Mouse (Mus musculus): Measurements from ENCODE around the gene Hnf1b.
A peak's percentile ranks its signal among the peaks of the same experiment; 100 is the strongest.

Hnf1b gene

DNA sequence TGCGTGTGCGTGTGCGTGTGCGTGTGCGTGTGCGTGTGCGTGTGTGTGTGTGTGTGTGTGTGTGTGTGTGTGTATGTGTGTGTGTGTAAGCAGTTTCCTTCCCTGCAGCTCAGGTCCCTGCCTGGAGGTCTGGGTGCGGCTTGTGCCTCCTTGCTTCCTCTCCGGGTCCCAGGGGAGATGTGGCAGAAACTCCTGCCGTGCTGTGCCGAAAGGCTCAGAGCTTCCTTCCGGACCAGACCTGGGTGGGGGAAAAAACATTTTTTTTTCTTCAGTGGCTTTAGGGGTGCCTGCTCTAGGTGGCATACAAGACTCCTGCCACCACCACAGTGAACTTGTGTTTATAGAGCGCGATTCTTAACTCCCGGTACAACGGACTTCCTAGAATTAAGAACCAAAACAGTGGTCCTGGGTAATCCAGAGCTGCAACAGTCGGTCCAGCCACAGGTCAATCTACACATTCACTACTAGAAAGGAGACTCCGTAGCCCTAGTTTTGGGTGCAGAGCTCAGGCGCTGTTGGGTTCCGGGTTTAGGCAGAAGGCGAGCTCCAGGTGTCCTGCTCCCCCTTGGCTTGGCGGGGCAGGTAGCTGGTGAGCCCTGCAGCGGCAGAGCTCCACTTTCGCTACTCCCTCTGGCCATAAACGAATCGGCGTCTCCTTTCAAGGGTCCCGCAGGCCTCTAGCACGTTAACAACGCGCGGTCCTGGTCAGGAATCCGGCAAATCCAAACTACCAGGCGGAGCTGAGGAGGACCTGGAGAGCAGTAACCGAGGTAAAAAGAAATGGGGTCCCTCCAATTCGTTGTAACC lies at the start of gene Hnf1b:
TSS of gene Hnf1b (plus strand) at position 535 of the 807 bp plus-strand sequence.
- DNase-seq (ENCODE audit: low spot score in 2 of 2), result peak in 1 of 2 experiments; percentile 27

GRCm38 (mm10) chr11:83802166-83802565 lies 47.7 kb upstream of the Hnf1b start:
- DNase-seq (ENCODE audit: low spot score in 2 of 2), result peak in 1 of 2 experiments; percentile 43

GRCm38 (mm10) chr11:83802581-83802980 lies 47.3 kb upstream of the Hnf1b start:
- DNase-seq (ENCODE audit: low spot score in 2 of 2), result no peak

DNA sequence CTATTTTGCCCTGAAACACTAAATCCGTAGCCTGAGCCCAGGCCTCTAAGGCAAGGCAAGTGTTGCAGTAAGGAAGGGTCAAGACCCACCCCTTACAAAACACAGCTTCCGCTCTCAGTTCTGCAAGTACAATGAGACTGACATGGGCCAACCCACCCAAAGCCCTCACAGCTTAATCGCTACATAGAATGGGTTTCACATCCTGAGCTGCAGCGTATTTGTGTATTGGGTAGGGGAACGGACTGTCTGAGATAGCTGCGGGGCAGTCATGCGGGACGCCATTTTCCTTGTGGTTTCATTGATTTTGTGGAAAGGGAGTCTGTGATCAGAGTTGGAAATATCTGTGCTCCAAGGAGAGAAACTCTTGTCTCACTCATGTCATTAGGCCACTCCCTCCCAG lies 39.4 kb upstream of the Hnf1b start:
- DNase-seq (ENCODE audit: low spot score in 2 of 2), result no peak

DNA sequence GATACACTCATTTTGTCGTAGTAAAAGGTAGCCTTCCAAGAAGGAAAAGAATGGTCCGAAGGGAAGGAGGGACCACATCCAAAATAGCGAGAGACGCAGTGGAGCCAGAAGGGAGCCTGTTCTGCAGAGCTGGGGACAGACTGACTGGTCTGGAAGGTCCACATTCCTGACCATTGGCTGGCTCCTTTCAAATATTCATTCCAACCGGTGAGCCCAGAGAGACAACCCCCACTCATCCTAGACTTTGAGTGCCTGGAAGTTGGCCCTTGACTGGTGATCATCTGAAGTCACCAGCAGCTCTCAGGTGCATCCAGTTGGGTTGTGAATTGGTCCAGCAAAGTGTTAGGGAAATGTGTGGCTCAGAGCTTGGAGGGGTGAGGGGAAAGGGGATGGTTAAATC lies 34.7 kb upstream of the Hnf1b start:
- no peak for DNase-seq (ENCODE audit: low spot score in 2 of 2)

DNA sequence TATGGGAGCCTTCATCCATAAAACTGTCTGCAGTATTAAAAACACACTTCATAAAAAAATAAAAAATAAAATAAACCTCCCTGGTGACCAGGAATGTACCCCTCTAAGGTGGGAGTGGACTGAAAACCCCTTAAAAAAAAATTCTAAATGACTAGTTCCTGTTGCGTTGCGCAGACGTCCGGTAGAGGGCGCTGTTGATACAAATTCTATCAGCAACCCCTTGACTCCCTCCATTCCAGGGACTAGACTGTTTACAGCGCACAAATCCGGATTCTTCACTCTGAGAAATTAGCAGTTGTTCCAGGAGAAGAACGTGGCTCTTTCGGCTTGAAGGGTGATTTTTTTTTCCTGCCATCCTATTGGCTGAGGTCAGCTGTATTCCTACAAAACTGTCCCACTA lies 34.2 kb upstream of the Hnf1b start:
- DNase-seq (ENCODE audit: low spot score in 2 of 2), result peak; percentile 24 to 71

- DNase-seq (ENCODE audit: low spot score in 2 of 2), result no peak
Observed at GRCm38 (mm10) chr11:83817048-83817447, 32.8 kb upstream of the Hnf1b start.

DNA sequence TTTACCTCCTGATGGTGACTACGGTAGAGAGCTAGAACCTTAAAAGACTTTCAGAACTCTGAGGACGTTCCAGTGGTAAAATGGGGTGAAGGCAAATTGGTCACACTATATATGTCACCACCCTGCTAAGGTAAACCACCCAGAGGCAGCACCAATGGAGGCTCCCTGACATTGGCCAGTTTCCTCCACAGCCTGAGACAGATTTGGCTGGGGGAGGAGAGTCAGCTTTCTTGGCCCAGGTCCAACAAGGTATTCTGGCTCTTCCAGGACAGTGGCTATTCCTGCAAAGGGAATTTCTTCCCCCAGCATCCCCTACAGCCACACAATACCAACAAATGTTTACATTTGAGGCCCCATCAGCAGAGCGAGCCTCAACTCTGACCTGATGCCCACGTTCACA lies 31.9 kb upstream of the Hnf1b start:
- DNase-seq (ENCODE audit: low spot score in 2 of 2), result no peak

DNA sequence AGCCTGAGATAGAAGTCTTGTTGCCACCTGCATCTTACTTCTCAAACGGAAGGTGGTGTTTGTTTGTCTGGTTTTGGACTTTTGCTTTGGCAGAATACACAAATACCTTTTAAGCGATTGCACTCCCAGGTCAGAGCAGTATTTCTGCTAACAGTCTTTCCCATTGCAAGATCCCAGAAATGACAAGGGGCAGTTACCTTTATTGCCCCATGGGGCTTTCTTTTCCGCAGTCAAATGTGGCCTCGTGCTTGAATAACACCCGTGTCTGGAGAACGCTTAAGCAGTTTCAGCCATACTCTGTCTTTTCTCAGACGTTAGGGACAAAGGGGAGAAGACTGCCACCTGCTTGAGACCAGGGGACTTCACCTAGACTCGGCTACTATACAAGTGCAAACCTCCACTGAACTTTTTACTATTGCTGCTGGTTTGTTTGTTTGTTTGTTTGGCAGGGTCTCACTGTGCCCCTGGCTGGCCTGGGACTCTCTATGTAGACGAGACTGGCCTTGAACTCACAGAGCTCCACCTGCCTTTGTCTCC lies 31.2 kb upstream of the Hnf1b start:
- DNase-seq (ENCODE audit: low spot score in 2 of 2), result no peak

- no peak for DNase-seq (ENCODE audit: low spot score in 2 of 2)
Observed at GRCm38 (mm10) chr11:83819806-83820483, 29.9 kb upstream of the Hnf1b start.

- no peak for DNase-seq (ENCODE audit: low spot score in 2 of 2)
Observed at GRCm38 (mm10) chr11:83826142-83826541, 23.7 kb upstream of the Hnf1b start.

- DNase-seq (ENCODE audit: low spot score in 2 of 2), result no peak
Observed at GRCm38 (mm10) chr11:83828553-83829142, 21.2 kb upstream of the Hnf1b start.

- DNase-seq (ENCODE audit: low spot score in 2 of 2), result peak in 1 of 2 experiments; percentile 55
Observed at GRCm38 (mm10) chr11:83832389-83832788, 17.5 kb upstream of the Hnf1b start.

DNA sequence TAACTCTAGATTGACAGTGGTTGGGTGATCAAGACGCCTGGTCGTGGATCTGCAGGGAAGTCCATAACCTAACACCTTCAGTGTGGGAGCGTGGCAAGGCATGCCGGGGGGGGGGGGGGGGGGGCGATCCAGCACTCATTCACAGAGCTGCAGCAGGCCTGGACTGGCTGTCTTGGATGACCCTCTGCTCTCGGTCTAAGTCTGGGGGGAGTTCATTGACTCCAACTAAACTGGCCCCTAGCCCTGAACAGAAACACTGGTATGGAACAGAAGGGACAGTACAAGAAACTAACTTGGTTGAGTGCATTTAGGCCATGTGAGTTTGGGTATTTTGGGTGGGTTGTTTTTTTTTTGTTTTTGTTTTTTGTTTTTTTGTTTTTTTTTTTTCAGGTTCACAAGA lies 16.3 kb upstream of the Hnf1b start:
- DNase-seq (ENCODE audit: low spot score in 2 of 2), result no peak

- DNase-seq (ENCODE audit: low spot score in 2 of 2), result peak in 1 of 2 experiments; percentile 26
Observed at GRCm38 (mm10) chr11:83833959-83834496, 15.8 kb upstream of the Hnf1b start.

GRCm38 (mm10) chr11:83839451-83839850 lies 10.4 kb upstream of the Hnf1b start:
- DNase-seq (ENCODE audit: low spot score in 2 of 2), result no peak

GRCm38 (mm10) chr11:83843534-83843933 lies 6.3 kb upstream of the Hnf1b start:
- DNase-seq (ENCODE audit: low spot score in 2 of 2), result no peak

DNA sequence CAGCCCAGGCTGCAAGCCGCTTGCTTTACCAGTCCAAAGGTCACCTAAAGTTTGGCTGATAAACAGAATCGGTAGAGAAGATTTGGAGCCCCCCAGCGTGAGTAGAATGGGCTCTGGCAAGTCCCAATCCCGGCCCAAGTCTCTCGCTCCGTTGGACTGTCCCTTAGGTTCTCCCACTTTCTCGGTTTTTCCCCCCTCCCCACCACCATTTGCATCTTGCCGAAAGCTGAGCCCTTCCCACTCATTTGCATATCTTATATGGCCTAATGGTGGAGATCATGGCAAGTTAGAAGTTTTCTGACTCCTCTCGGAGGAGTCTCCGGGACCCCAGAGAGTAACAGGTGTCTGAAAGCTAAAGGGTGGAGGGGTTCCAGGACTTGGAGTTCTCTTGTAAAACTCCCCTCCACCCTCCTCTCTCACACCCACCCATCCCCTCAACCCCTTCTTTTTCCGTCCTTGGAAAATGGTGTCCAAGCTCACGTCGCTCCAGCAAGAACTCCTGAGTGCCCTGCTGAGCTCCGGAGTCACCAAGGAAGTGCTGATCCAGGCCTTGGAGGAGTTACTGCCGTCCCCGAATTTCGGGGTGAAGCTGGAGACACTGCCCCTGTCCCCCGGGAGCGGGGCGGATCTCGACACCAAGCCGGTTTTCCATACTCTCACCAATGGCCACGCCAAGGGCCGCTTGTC lies 866 bp downstream of the Hnf1b start:
- no peak for DNase-seq (ENCODE audit: low spot score in 2 of 2)

GRCm38 (mm10) chr11:83851273-83852015 lies 1.6 kb downstream of the Hnf1b start:
- DNase-seq (ENCODE audit: low spot score in 2 of 2), result no peak

DNA sequence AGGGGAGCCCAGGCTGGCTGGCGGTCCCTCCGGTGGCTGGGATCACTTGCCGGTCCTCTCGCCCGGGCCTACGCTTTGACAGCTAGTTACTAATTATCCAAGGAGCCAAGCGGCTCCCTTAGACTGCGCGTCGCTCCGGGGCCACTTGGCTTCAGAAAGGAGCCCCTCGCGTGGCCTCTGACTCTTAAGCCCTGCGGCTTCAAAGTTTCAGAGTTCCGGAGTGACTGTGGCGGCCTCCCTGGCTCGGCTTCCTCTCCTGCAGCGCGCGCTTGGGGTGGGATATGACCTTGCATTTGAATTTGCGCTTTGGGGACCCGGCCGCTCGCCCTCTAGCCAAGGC lies 2.1 kb downstream of the Hnf1b start:
- peak in 1 of 2 experiments; percentile 22 for DNase-seq (ENCODE audit: low spot score in 2 of 2)

Data from spleen, postnatal 10 days (tissue).